Mouse (Mus musculus): ENCODE measurements around the gene Tnfrsf8. TPM values are rescaled to one million over a fixed set of nuclear protein-coding genes. Genes with fewer than 3 reads are reported as not detected.
"Not testable (repeated sequence)": the region's sequence is repeated elsewhere in the genome, so short reads cannot be mapped to it uniquely, and the experiment has no call there.

The Tnfrsf8 gene
- polyA plus RNA-seq (2014; fragmentation: Nextera tagmentation; extraction: Ambion mirVana), result 0.09 TPM in 1 of 2 replicates, not detected in the other

DNA sequence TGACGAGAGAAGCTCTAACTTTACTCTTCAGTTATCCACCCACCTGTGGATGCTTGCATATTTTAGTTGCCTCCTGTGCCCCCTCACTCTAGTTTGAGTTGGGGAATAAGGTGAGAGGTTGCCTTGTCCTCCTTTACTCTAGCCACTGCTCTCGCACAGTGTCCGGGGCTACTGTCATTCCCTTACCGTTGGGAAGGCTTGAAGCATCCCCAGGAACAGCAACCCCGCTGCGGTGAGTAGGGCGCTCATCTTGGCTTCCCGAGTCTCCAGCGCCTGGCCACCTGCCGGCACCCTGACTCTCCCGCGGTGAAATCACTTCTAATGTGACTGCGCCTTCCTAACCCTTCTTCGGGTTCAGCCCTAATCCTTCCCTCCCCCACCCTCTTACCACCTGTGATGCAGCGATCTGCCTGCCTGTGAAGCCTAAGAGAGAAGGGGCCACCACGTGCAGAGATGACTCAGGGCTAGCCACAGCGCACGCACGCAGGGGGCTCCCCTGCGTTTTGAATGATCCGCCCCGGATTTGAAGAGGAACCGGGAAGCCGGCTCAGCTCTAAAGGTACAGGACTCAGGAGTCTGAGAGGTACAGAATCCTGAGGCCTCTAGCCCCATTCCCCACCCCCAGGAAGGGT lies at the start of gene Tnfrsf8:
Gene Tnfrsf8, minus strand, starts transcription at position 329 of the 632 bp plus-strand sequence.
- Histone ChIP-seq H3K9ac (ENCODE audit: low read length) (no peak within 1 kb of the TSS), H3K4me2 (ENCODE audit: low read length) (no peak within 1 kb of the TSS), H3K4me1 (ENCODE audit: control insufficient read depth in 2 of 2, insufficient read depth in 2 of 2, low read length in 2 of 2) (no peaks in the 10 kb centered on the region), H3K27me3 (ENCODE audit: control insufficient read depth, insufficient read depth, low read length) (peaks cover 27% of the 10 kb centered on the region), H3K36me3 (ENCODE audit: control insufficient read depth, insufficient read depth, low read length) (no peaks in the 10 kb centered on the region), H3K27ac (replicated peaks in 1 of 2; ENCODE audit: control insufficient read depth in 1 of 2, insufficient read depth in 1 of 2, low read depth in 2 of 2, low read length in 2 of 2) (no peak within 1 kb of the TSS), H3K4me3 (ENCODE audit: control insufficient read depth in 1 of 2, insufficient read depth in 1 of 2, low read depth in 1 of 2, low read length in 2 of 2) (no peak within 1 kb of the TSS), H3K9me3 (ENCODE audit: control insufficient read depth, low read length) (no peaks in the 10 kb centered on the region)
- ATAC-seq (ENCODE audit: insufficient number of reproducible peaks, insufficient read depth, low FRiP score, low read depth), result no peak
- 3% methylated on average over 24 of the region's 24 CpGs for WGBS

GRCm38 (mm10) chr4:145361635-145362034 lies 46.7 kb upstream of the Tnfrsf8 start:
- not testable (repeated sequence) for H3K4me2 ChIP-seq (ENCODE audit: low read length); ATAC-seq (ENCODE audit: insufficient number of reproducible peaks, insufficient read depth, low FRiP score, low read depth); H3K9ac ChIP-seq (ENCODE audit: low read length); H3K9me3 ChIP-seq (ENCODE audit: control insufficient read depth, low read length); H3K36me3 ChIP-seq (ENCODE audit: control insufficient read depth, insufficient read depth, low read length); H3K27ac ChIP-seq (replicated peaks in 1 of 2; ENCODE audit: control insufficient read depth in 1 of 2, insufficient read depth in 1 of 2, low read depth in 2 of 2, low read length in 2 of 2); H3K4me3 ChIP-seq (ENCODE audit: control insufficient read depth in 1 of 2, insufficient read depth in 1 of 2, low read depth in 1 of 2, low read length in 2 of 2); H3K4me1 ChIP-seq (ENCODE audit: control insufficient read depth in 2 of 2, insufficient read depth in 2 of 2, low read length in 2 of 2); H3K27me3 ChIP-seq (ENCODE audit: control insufficient read depth, insufficient read depth, low read length)

DNA sequence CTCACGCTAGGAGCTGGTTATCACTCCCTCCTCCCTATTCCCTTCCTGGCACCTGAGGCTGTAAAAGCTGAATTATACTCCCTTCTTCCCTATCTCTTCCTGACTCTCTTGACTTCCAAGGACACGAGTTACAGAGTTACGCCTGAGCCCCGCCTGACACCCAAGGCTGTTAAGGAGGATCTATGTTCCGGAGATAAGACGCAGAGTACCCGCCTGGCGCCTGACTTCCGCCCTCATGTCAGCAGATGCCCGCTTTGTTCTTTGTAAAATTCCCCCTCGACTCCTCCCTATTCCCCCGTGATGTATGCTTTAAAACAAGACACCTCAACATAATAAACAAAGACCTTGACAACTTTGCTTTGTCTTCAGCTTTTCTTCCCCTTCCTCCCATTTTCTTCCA lies 46.1 kb upstream of the Tnfrsf8 start:
- Histone ChIP-seq H3K9ac (ENCODE audit: low read length) (no peak overlapping the region), H3K27ac (replicated peaks in 1 of 2; ENCODE audit: control insufficient read depth in 1 of 2, insufficient read depth in 1 of 2, low read depth in 2 of 2, low read length in 2 of 2) (no peak overlapping the region), H3K4me1 (ENCODE audit: control insufficient read depth in 2 of 2, insufficient read depth in 2 of 2, low read length in 2 of 2) (no peaks in the 10 kb centered on the region), H3K4me3 (ENCODE audit: control insufficient read depth in 1 of 2, insufficient read depth in 1 of 2, low read depth in 1 of 2, low read length in 2 of 2) (peak overlapping the region; percentile 18 to 22), H3K9me3 (ENCODE audit: control insufficient read depth, low read length) (no peaks in the 10 kb centered on the region), H3K36me3 (ENCODE audit: control insufficient read depth, insufficient read depth, low read length) (no peaks in the 10 kb centered on the region), H3K27me3 (ENCODE audit: control insufficient read depth, insufficient read depth, low read length) (no peaks in the 10 kb centered on the region), H3K4me2 (ENCODE audit: low read length) (peak overlapping the region; percentile 55)
- 3% methylated on average over 12 of the region's 12 CpGs for WGBS
- ATAC-seq (ENCODE audit: insufficient number of reproducible peaks, insufficient read depth, low FRiP score, low read depth), result no peak

- Histone ChIP-seq H3K27ac (replicated peaks in 1 of 2; ENCODE audit: control insufficient read depth in 1 of 2, insufficient read depth in 1 of 2, low read depth in 2 of 2, low read length in 2 of 2) (no peak overlapping the region), H3K4me3 (ENCODE audit: control insufficient read depth in 1 of 2, insufficient read depth in 1 of 2, low read depth in 1 of 2, low read length in 2 of 2) (no peak overlapping the region), H3K36me3 (ENCODE audit: control insufficient read depth, insufficient read depth, low read length) (no peaks in the 10 kb centered on the region), H3K9me3 (ENCODE audit: control insufficient read depth, low read length) (no peaks in the 10 kb centered on the region), H3K4me1 (ENCODE audit: control insufficient read depth in 2 of 2, insufficient read depth in 2 of 2, low read length in 2 of 2) (no peaks in the 10 kb centered on the region), H3K4me2 (ENCODE audit: low read length) (peak overlapping the region; percentile 55), H3K27me3 (ENCODE audit: control insufficient read depth, insufficient read depth, low read length) (no peaks in the 10 kb centered on the region), H3K9ac (ENCODE audit: low read length) (no peak overlapping the region)
- no peak for ATAC-seq (ENCODE audit: insufficient number of reproducible peaks, insufficient read depth, low FRiP score, low read depth)
- 59% methylated on average over 1 of the region's 1 CpGs for WGBS
Observed at GRCm38 (mm10) chr4:145360567-145360966, 45.6 kb upstream of the Tnfrsf8 start.

DNA sequence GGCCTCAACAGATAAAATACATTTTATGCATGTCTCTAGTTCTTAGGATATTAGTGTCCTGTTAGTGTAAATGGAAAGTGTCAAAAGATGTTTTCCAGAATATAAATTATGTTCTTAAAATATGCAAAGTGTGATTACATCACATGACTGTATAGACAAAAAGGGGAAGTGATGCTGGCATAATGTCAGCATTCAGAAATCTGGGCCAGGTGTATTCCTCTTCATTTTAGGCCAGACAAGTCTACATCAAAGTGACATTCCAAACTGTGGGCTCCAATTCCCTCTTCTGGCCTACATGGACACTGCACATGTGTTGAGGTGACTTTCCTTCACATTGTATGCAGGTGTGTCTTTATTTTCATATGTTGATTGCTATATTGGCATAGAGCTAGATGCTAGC lies 41.3 kb upstream of the Tnfrsf8 start:
- no peak overlapping the region for H3K4me2 ChIP-seq (ENCODE audit: low read length)
- no peaks in the 10 kb centered on the region for H3K4me1 ChIP-seq (ENCODE audit: control insufficient read depth in 2 of 2, insufficient read depth in 2 of 2, low read length in 2 of 2)
- no peak overlapping the region for H3K9ac ChIP-seq (ENCODE audit: low read length)
- H3K36me3 ChIP-seq (ENCODE audit: control insufficient read depth, insufficient read depth, low read length), result no peaks in the 10 kb centered on the region
- no peaks in the 10 kb centered on the region for H3K9me3 ChIP-seq (ENCODE audit: control insufficient read depth, low read length)
- ATAC-seq (ENCODE audit: insufficient number of reproducible peaks, insufficient read depth, low FRiP score, low read depth), result no peak
- no peak overlapping the region for H3K27ac ChIP-seq (replicated peaks in 1 of 2; ENCODE audit: control insufficient read depth in 1 of 2, insufficient read depth in 1 of 2, low read depth in 2 of 2, low read length in 2 of 2)
- no peak overlapping the region for H3K4me3 ChIP-seq (ENCODE audit: control insufficient read depth in 1 of 2, insufficient read depth in 1 of 2, low read depth in 1 of 2, low read length in 2 of 2)
- no peaks in the 10 kb centered on the region for H3K27me3 ChIP-seq (ENCODE audit: control insufficient read depth, insufficient read depth, low read length)

DNA sequence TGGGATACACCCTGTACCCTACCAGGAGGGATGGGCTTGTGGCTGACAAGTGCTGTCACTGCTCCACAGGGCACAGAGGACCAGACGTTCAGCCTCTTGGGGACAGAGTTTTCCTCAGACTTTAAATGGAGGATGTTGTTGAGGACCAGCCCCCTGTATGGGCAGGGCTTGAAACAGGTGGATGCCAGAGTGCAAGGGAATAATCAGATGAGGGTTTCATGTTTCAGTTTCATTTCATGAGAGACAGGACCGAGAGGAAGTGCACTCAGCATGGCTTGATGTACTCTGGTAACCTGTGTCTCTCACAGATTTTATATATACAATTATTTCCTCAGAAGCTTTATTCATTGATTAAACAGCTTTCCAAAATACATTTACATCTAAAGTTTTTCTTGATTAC lies 38.9 kb upstream of the Tnfrsf8 start:
- no peak overlapping the region for H3K9ac ChIP-seq (ENCODE audit: low read length)
- H3K4me1 ChIP-seq (ENCODE audit: control insufficient read depth in 2 of 2, insufficient read depth in 2 of 2, low read length in 2 of 2), result no peaks in the 10 kb centered on the region
- no peak overlapping the region for H3K4me3 ChIP-seq (ENCODE audit: control insufficient read depth in 1 of 2, insufficient read depth in 1 of 2, low read depth in 1 of 2, low read length in 2 of 2)
- no peaks in the 10 kb centered on the region for H3K27me3 ChIP-seq (ENCODE audit: control insufficient read depth, insufficient read depth, low read length)
- H3K27ac ChIP-seq (replicated peaks in 1 of 2; ENCODE audit: control insufficient read depth in 1 of 2, insufficient read depth in 1 of 2, low read depth in 2 of 2, low read length in 2 of 2), result no peak overlapping the region
- no peak for ATAC-seq (ENCODE audit: insufficient number of reproducible peaks, insufficient read depth, low FRiP score, low read depth)
- 0 out of 2 replicates have a peak, but pooled peaks cover 5% of the 10 kb centered on the region for H3K9me3 ChIP-seq (ENCODE audit: control insufficient read depth, low read length)
- H3K36me3 ChIP-seq (ENCODE audit: control insufficient read depth, insufficient read depth, low read length), result no peaks in the 10 kb centered on the region
- 38% methylated on average over 2 of the region's 2 CpGs for WGBS
- H3K4me2 ChIP-seq (ENCODE audit: low read length), result no peak overlapping the region

- Histone ChIP-seq H3K27ac (replicated peaks in 1 of 2; ENCODE audit: control insufficient read depth in 1 of 2, insufficient read depth in 1 of 2, low read depth in 2 of 2, low read length in 2 of 2) (no peak overlapping the region), H3K4me2 (ENCODE audit: low read length) (no peak overlapping the region), H3K9me3 (ENCODE audit: control insufficient read depth, low read length) (0 out of 2 replicates have a peak, but pooled peaks cover 6% of the 10 kb centered on the region), H3K4me3 (ENCODE audit: control insufficient read depth in 1 of 2, insufficient read depth in 1 of 2, low read depth in 1 of 2, low read length in 2 of 2) (no peak overlapping the region), H3K4me1 (ENCODE audit: control insufficient read depth in 2 of 2, insufficient read depth in 2 of 2, low read length in 2 of 2) (no peaks in the 10 kb centered on the region), H3K36me3 (ENCODE audit: control insufficient read depth, insufficient read depth, low read length) (no peaks in the 10 kb centered on the region), H3K9ac (ENCODE audit: low read length) (no peak overlapping the region), H3K27me3 (ENCODE audit: control insufficient read depth, insufficient read depth, low read length) (no peaks in the 10 kb centered on the region)
- no peak for ATAC-seq (ENCODE audit: insufficient number of reproducible peaks, insufficient read depth, low FRiP score, low read depth)
- WGBS, result 68% methylated on average over 1 of the region's 1 CpGs
Observed at GRCm38 (mm10) chr4:145344948-145345347, 30.0 kb upstream of the Tnfrsf8 start.

All from heart, embryonic 14.5 days (tissue).